Mouse (Mus musculus) left cerebral cortex, adult 18-20 months (tissue): ENCODE data around the gene Clcn3. TPM values are rescaled to one million over a fixed set of nuclear protein-coding genes. Genes with fewer than 3 reads are reported as not detected.
A peak's percentile ranks its signal among the peaks of the same experiment; 100 is the strongest.

Experiments used
- DNase-seq, 2 experiments: peaks; one replicate each; pipeline ENCODE4 v3.0.0; 2021 to 2022; ENCODE audit warnings: low spot score in 2 of 2, mixed read lengths in 1 of 2
- total RNA-seq, 2 experiments: library from RNA; stranded (reverse); gene quantifications; 2 replicates each; pipeline ENCODE4 v1.2.3; 2021

The Clcn3 gene
- total RNA-seq, 2 experiments from 2014 or later: 122 to 128 TPM

GRCm38 (mm10) chr8:60878617-60879016 lies 104.5 kb downstream of the Clcn3 start:
- no peak for DNase-seq

GRCm38 (mm10) chr8:60870231-60871193 lies 112.6 kb downstream of the Clcn3 start:
- no peak for DNase-seq

- DNase-seq: no peak
Observed at GRCm38 (mm10) chr8:60869761-60870160, 113.3 kb downstream of the Clcn3 start.

- no peak for DNase-seq
Observed at GRCm38 (mm10) chr8:60868236-60868965, 114.7 kb downstream of the Clcn3 start.

GRCm38 (mm10) chr8:60867468-60868115 lies 115.5 kb downstream of the Clcn3 start:
- peak; percentile 39 to 56 for DNase-seq

GRCm38 (mm10) chr8:60865504-60866114 lies 117.5 kb downstream of the Clcn3 start:
- DNase-seq: peak; percentile 65 to 83

GRCm38 (mm10) chr8:60864875-60865274 lies 118.2 kb downstream of the Clcn3 start:
- no peak for DNase-seq

GRCm38 (mm10) chr8:60861783-60862182 lies 121.3 kb downstream of the Clcn3 start:
- no peak for DNase-seq

GRCm38 (mm10) chr8:60860749-60861148 lies 122.4 kb downstream of the Clcn3 start:
- no peak for DNase-seq

Other genes with a start within 250 kb of the Clcn3 start
- 10 to 100 TPM; 52.6 TPM for gene Hpf1, start 92.9 kb downstream of the Clcn3 start, total RNA-seq
- gene Nek1, start 9.9 kb upstream of the Clcn3 start, total RNA-seq: 10 to 100 TPM; 26.9 to 30.6 TPM
- gene Sh3rf1, start 240.6 kb upstream of the Clcn3 start, total RNA-seq: 10 to 100 TPM; 38.7 to 39.5 TPM